Mouse (Mus musculus) NIH3T3 (cell line): ENCODE data around the gene Chst3.
A peak's percentile ranks its signal among the peaks of the same experiment; 100 is the strongest.
"Not testable (repeated sequence)": the region's sequence is repeated elsewhere in the genome, so short reads cannot be mapped to it uniquely, and the experiment has no call there.

ENCODE experiments used
- DNase-seq: peaks from one replicate; pipeline ENCODE4 v3.0.0-alpha.2; 2012; ENCODE audit warnings: low read depth

Chst3 gene

GRCm38 (mm10) chr10:60161397-60161796, 57.7 kb downstream of the Chst3 start:
- not testable (repeated sequence) for DNase-seq

GRCm38 (mm10) chr10:60158144-60158543, 60.9 kb downstream of the Chst3 start:
- no peak for DNase-seq

- no peak for DNase-seq
These were observed 63.0 kb downstream of the Chst3 start for GRCm38 (mm10) chr10:60156016-60156415.

GRCm38 (mm10) chr10:60151107-60151663, 67.9 kb downstream of the Chst3 start:
- DNase-seq, result no peak

DNA sequence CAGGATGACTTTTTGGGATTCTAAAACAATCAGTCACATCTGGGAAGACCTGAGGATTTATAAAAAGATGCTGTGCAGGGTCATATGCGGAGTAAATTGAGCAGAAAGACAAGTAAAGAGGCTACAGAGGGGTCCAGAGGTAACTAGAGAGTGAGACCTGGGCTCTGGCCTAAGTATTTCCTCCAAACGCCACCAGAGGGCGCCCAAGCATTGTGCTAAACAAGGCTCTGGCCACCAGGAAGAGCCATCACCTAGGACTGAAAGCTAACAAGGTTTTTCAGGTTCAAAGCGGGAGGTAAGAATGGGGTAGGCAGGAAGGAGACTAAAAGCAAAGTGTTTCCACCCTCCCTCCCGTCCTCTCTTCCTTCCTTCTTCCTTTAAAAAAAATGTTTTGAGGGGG, 71.0 kb downstream of the Chst3 start:
- peak; percentile 92 for DNase-seq

DNA sequence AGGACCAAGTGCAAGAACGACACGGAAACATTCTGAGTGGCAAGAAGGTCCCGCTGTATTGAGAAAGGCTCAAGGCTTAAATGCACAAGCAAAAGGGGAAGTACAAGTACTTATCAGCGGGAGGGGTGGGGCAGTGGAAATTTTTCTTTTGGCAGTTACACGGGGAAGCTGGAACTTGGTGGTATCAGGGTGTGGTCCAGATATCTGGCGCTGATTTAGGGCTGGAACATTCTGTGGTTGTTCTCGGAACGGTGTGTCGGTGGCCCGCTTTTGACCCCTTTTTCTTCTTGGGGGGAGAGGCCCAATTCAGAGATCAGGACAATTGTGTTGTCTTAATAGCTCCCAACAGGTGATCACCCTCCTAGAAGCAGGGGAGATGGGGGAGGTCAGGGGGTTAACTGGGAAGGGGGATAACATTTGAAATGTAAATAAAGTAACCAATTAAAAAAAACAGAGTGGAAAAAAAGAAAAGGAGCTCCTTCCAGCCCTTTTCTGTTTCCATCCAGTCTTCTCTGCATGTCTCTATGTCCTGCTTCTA, 71.5 kb downstream of the Chst3 start:
- not testable (repeated sequence) for DNase-seq

DNA sequence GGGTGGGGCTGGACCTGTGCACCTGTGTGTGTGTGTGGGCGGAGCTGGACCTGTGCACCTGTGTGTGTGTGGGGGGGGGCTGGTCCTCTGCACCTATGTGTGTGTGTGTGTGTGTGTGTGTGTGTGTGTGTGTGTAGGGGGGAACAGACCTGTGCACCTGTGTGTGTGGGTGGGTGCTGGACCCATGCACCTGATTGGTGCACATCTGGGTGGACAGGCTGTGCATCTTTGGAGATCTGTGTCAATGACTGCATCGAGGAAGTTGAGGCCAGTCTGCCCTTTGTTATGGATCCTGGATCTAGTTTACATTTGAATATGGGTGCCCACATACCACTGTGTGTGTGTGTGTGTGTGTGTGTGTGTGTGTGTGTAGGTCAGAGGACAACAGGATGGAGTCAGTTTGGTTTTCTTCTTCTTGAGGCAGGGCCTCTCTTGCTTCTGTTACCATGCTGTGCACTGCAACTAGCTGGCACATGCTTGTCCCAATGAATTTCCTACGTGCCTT, 77.4 kb downstream of the Chst3 start:
- no peak for DNase-seq

- DNase-seq, result no peak
These were observed 78.3 kb downstream of the Chst3 start for GRCm38 (mm10) chr10:60140751-60141150.

- no peak for DNase-seq
These were observed 80.4 kb downstream of the Chst3 start for GRCm38 (mm10) chr10:60138680-60139079.

GRCm38 (mm10) chr10:60136935-60137334, 82.1 kb downstream of the Chst3 start:
- DNase-seq, result no peak

- DNase-seq, result not testable (repeated sequence)
These were observed 83.0 kb downstream of the Chst3 start for GRCm38 (mm10) chr10:60136010-60136409.

DNA sequence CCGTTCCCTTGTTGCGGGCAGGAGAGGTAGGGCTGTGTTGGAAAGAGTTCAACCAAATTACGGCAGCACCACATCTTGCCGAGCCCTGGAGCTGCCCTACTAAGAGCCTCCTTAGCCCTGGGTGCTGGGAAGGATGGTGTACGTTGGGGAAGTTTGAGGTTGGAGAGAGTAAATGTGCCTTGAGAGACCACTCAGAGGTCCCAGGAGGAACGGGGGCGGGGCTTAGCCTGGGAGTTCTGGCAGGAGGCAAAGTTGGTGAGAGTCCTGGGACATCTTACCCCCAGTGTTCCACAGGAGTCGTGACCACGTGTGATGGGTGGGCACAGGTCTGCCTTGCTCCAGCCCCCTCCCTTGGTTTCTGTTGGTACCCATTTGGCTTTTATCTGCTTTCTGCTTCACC, 84.9 kb downstream of the Chst3 start:
- DNase-seq, result no peak

GRCm38 (mm10) chr10:60133501-60133900, 85.6 kb downstream of the Chst3 start:
- DNase-seq, result no peak
